In genomic region chrX:53268856-53269255, GRCm38 (mm10) we compare ENCODE assay signal across 8 mouse cellular contexts. TPM values are rescaled to one million over a fixed set of nuclear protein-coding genes. Genes with fewer than 3 reads are reported as not detected.
DNase-seq lines count a peak whose midpoint lies in the region; ATAC-seq and TF ChIP-seq lines count a peak whose summit lies in the region.

No protein-coding gene starts in this region.

- no peak for TF ChIP-seq CTCF in cerebellum, adult 2 months (IDR thresholded peaks at IDR 0.05; ENCODE audit: borderline replicate concordance, insufficient read depth, low read depth, low read length)

- no peaks in the 10 kb centered on the region for H3K27me3 ChIP-seq in cerebellum, adult 2 months (ENCODE audit: control insufficient read depth, insufficient read depth, low read length)
- H3K27me3 ChIP-seq in forebrain, embryonic 16.5 days (replicated peaks; ENCODE audit: control insufficient read depth, insufficient read depth, low read length) = no peaks in the 10 kb centered on the region

- H3K27ac ChIP-seq in cerebellum, adult 2 months (ENCODE audit: insufficient read depth, low read length) = no peak overlapping the region
- no peak overlapping the region; the same call in 1 of the 2 replicates for H3K27ac ChIP-seq in forebrain, embryonic 16.5 days (ENCODE audit: low read length)

- 2% methylated on average over 9 of the region's 10 CpGs for WGBS in cerebellum, adult 2 months
- 27% methylated on average over 10 of the region's 10 CpGs for WGBS in forebrain, embryonic 16.5 days

- H3K9me3 ChIP-seq in forebrain, embryonic 16.5 days (ENCODE audit: control insufficient read depth, low read length) = no peaks in the 10 kb centered on the region

- peak; percentile 78 for DNase-seq in Muller cell, postnatal 12 days (ENCODE audit: inconsistent ontology term)
- DNase-seq in cerebellum, adult 2 months = peak; percentile 44 to 53
- DNase-seq in heart, postnatal 36 days = peak; percentile 60 to 62
- peak; percentile 6 to 8 for DNase-seq in layer of hippocampus, adult 8-10 months (ENCODE audit: low spot score in 2 of 2)
- DNase-seq in lung, postnatal 10 days = peak; percentile 82
- DNase-seq in ovary, postnatal 36 days (ENCODE audit: low spot score) = peak; percentile 73
- peak; percentile 36 for DNase-seq in thymus, postnatal 4 days

- H3K9ac ChIP-seq in forebrain, embryonic 16.5 days (replicated peaks; ENCODE audit: low read depth, low read length) = peak overlapping the region; percentile 25; the same call in 1 of the 2 replicates

- H3K4me3 ChIP-seq in cerebellum, adult 2 months (replicated peaks; ENCODE audit: insufficient read depth, low read depth, low read length) = peak overlapping the region; percentile 89
- peak overlapping the region; percentile 64 for H3K4me3 ChIP-seq in forebrain, embryonic 16.5 days (replicated peaks; ENCODE audit: low read length)

- 0 out of 2 replicates have a peak, but pooled peaks cover 4% of the 10 kb centered on the region for H3K4me1 ChIP-seq in cerebellum, adult 2 months (ENCODE audit: control insufficient read depth, insufficient read depth, low read length)
- peaks cover 7% of the 10 kb centered on the region for H3K4me1 ChIP-seq in forebrain, embryonic 16.5 days (replicated peaks; ENCODE audit: control insufficient read depth, insufficient read depth, low read length)

- TF ChIP-seq POLR2A in cerebellum, adult 2 months (IDR thresholded peaks at IDR 0.05; ENCODE audit: borderline replicate concordance, insufficient read depth, low read length) = no peak

- no peaks in the 10 kb centered on the region for H3K36me3 ChIP-seq in forebrain, embryonic 16.5 days (ENCODE audit: control insufficient read depth, insufficient read depth)

- intact Hi-C loops in heart, postnatal 36 days (cut with DNase I) = loop anchor here (5.0 kb wide), 1 partner anchor 63 kb away; no protein-coding TSS in a partner anchor

- ATAC-seq in forebrain, embryonic 16.5 days = peak; percentile 88

- H3K4me2 ChIP-seq in forebrain, embryonic 16.5 days (ENCODE audit: low read length) = peak overlapping the region; percentile 72

RNA-seq across cellular contexts. Expression of gene Fam122b, which starts 0.7 kb away (rescaled TPM):
- 5.1 and 5.8 TPM in 2 replicates for polyA plus RNA-seq in cerebellum, adult 2 months (2012; rRNA removed)
- polyA plus RNA-seq in forebrain, embryonic 16.5 days (2015; fragmentation: Nextera tagmentation; extraction: Ambion mirVana) = 3.4 and 3.6 TPM in 2 replicates
- total RNA-seq in heart, postnatal 36 days (2021) = 1 to 10 TPM; 2.5 to 3.5 TPM
- total RNA-seq in layer of hippocampus, adult 8-10 months (2022) = 1 to 10 TPM; 3.5 to 4.5 (median 3.6) TPM

RNA-seq across cellular contexts. Expression of gene Fam122c, which starts 4.4 kb away (rescaled TPM):
- not detected in 2 replicates for polyA plus RNA-seq in cerebellum, adult 2 months (2012; rRNA removed)
- not detected in 2 replicates for polyA plus RNA-seq in forebrain, embryonic 16.5 days (2015; fragmentation: Nextera tagmentation; extraction: Ambion mirVana)
- total RNA-seq in heart, postnatal 36 days (2021) = not detected
- total RNA-seq in layer of hippocampus, adult 8-10 months (2022) = not detected

RNA-seq across cellular contexts. Expression of gene Plac1, which starts 28.9 kb away (rescaled TPM):
- polyA plus RNA-seq in cerebellum, adult 2 months (2012; rRNA removed) = not detected in 2 replicates
- 0.75 TPM in 1 of 2 replicates, not detected in the other for polyA plus RNA-seq in forebrain, embryonic 16.5 days (2015; fragmentation: Nextera tagmentation; extraction: Ambion mirVana)
- total RNA-seq in heart, postnatal 36 days (2021) = not detected
- total RNA-seq in layer of hippocampus, adult 8-10 months (2022) = not detected

Comparison
In these comparisons a context has a peak if more than half of its experiments do, and no peak if none do; other contexts are left out.
1. DNase-seq: peak in every context shown above with its lines; median percentile 82 in lung, postnatal 10 days; 78 in Muller cell, postnatal 12 days; 73 in ovary, postnatal 36 days; 61 in heart, postnatal 36 days; 48 in cerebellum, adult 2 months; 36 in thymus, postnatal 4 days; 7 in layer of hippocampus, adult 8-10 months.